Mouse (Mus musculus) regulatory T cell (primary cell): ENCODE data around the gene Ptdss2.

Source experiments
- in situ Hi-C: fragments of 300-600 bp; cut with MboI, MseI; formaldehyde crosslinking; loops from one replicate; pipeline ENCODE4 v1.15.1; 2025; ENCODE audit warnings: high pct_unique_total_duplicates

The Ptdss2 gene

DNA sequence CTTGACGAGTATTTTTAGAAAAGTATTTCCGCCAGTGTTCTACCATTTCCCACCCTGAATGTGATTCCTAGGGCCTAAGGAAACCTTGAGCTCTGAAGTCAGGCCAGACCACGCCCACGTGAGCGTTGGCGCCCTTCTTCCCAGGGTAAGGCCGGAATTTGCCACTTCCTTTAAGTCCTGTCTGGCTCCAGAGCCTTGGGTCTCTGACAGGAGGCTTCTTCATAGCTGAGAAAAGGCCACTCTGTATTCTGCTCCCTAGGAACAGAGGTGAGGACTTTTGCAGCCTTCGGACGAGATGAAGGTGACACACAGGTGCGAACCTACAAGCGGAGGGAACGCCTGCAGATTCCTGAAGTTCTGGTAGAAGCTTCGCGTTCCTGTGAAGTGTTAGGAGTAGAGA is at the start of gene Ptdss2:
Ptdss2 (plus strand) TSS at position 138 of the 400 bp plus-strand sequence.
- in situ Hi-C loops, result no loop called here

DNA sequence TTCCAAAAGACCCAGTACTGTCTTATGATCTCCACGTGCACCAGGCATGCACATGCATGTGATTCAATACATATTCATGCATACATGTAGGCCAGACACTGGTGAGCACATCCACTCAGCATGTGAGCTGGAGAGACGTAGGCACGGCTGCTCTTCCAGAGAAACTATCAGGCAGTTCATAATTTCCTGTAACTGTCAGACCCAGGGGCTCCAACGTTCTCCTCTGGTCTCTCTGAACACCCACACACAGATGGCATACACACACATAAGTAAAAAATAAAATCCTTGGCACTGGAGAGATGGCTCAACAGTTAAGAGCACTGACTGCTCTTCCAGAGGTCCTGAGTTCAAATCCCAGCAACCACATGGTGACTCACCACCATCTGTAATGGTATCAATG is 48.4 kb upstream of the Ptdss2 start:
- in situ Hi-C loops, result no loop called here

DNA sequence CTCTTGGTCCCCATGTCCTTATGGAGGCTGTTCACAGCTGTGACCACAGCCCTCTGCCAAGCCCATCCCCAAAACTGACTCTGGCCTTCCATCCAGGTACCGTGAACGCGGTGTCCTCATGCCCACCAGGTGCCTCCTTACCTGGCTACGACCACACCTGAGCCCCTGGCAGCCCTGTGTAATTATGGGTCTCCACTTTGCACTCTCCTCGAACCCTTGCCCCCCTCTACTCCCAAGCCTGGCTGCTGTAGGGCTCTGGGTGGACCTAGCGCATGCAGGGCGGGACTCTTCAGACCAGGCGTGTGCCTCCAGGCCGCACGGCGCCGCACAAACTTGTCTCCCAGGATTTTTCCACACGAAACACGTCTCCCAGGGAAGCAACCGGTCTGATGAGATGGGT is 44.3 kb upstream of the Ptdss2 start, which contains the start of gene Pkp3:
Pkp3 (plus strand) TSS at position 378 of the 400 bp plus-strand sequence.
- in situ Hi-C loops, result no loop called here

DNA sequence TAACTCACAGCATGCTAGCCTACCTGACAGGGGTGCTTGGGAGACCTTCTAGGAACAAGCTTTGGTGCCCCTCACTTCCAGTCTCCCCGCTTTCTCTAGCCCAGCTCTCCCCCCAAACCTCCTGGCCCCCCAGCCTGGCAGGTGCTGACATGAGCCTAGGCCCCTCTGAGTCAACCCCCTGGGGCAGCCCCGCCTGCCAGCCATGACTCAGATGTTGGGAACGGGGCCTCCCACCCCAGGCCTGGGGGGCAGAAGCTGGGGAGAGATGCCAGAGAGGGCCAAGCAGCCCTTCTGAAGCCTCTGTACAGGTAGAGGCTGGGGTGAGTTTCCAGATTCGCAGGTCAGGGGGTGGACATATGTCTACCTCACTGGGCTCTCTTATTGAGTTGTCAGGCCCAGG is 43.3 kb upstream of the Ptdss2 start:
- in situ Hi-C loops, result no loop called here

DNA sequence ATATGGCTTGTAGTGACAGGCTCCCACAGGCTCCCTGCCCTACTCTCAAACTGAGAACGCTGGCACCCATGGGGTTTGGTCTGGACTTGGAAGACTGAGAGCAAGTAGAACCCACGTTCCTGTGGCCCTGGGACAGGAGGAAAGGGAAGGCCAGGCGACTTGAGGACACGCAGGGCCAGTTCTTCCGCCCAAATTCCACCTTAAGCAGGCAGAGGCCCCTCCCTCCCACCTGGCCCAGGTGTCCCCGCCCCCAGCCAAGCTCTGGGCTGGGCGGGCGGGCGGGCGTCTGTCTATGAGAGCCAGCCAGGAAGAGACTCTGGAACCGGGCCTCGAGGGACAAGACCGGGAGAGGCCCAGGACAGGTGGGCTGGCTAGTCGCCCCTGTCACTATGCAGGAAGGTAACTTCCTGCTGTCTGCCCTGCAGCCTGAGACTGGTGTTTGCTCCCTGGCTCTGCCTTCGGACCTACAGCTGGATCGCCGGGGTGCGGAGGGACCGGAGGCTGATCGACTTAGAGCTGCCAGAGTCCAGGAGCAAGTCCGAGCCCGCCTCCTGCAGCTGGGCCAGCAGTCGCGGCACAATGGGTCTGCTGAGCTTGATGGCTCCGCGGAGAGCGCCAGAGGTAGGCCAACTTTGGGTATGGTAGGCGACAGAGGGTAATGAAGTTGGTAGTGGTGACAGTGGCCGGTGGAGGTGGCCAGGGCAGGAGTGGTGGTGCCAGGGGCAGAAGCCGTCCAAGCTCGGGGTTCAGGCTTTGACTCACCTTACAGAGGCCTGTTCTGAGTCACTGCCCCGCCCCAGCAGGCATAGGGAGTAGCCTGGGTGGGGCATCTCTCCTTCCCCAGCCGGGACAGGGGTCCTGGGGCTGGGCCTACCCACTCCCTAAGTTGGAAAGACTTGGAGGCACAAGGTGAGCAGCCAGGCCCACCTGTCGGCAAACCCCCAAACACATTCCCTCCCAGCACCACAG is 42.4 kb upstream of the Ptdss2 start:
- in situ Hi-C loops, result no loop called here

DNA sequence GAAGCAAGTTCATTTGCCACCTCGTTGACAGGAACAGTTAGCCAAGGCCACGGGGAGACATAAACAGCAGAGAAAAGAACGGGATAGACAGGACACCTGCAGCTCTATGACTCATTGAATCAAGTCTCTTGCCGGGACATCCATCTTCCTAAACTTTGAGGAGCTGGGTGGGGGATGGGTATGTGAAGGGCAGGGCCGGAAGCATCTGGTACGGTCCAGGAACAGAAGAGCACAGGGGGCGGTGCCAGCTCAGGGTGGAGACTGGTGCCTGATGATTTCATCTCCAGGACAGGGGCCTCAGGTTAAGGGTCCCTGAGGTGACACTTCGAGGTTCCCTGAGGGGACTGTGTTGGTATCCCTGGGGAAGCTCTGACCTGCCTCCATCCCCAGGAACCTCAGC is 34.3 kb upstream of the Ptdss2 start:
- in situ Hi-C loops, result loop anchor here (5.0 kb wide), 1 partner anchor 44 kb away; no protein-coding TSS in a partner anchor

DNA sequence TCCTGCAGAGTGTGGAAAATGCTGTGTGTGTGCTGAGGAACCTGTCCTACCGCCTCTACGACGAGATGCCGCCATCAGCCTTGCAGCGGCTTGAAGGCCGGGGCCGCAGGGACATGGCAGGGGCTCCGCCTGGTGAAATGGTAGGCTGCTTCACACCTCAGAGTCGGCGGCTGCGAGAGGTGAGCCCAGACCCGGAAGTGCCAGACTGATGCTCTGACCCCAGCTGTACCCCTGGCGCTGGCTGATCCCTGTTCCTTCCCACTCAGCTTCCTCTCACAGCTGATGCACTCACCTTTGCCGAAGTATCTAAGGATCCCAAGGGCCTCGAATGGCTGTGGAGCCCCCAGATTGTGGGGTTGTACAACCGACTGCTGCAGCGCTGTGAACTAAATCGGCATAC is 33.7 kb upstream of the Ptdss2 start:
- in situ Hi-C loops, result loop anchor here (5.0 kb wide), 1 partner anchor 44 kb away; no protein-coding TSS in a partner anchor

DNA sequence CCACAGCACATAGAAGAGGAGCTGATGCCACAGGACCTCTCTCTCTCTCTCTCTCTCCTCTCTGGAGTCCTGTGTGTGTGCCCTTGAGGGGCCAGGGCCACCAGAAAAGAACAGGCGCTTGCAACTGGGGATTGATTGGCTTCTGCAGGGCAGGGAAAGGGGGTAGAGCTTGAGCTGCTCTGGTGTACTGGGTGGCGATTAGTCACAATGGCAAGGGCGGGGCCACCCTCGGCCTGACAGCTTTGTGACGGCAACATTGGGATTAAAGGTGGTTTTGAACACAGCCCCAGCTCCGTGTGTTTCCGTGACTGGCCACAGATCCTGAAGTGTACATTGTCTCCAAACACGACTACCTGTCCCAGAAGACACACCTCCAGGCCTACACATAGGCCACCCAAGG is 32.0 kb upstream of the Ptdss2 start:
- in situ Hi-C loops, result no loop called here

DNA sequence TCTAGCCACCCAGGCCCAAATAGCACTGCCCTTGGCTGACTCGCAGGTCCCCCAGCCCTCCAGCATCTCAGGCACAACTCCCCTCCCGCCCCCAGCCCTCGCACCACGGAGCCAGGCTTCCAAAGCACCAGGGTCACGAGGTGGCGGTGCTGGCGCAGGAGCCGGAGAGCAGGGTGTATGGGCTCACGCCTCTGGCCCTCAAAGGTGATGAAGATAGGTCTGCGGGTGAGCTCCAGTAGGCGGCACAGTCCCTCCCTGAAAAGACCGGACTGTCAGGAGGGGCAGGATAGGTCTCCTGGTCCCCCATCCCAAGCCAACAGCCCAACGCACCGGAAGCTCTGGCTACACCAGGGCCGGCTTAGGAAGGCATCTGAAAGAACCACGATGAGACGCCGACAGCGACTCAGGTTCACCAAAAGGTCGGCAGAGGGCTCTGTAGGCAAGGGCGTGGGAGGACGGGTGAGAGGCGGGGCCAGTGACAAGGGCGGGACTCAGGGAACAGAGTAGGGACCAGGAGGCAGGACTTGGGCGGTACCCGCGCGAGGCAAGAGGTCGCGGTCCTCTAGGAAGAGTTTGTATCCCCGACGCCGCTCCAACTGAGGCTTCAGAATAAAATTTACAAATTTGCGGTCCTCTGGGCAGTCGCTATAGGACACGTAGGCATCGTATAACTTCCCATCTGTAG is 30.0 kb upstream of the Ptdss2 start:
- in situ Hi-C loops, result no loop called here

DNA sequence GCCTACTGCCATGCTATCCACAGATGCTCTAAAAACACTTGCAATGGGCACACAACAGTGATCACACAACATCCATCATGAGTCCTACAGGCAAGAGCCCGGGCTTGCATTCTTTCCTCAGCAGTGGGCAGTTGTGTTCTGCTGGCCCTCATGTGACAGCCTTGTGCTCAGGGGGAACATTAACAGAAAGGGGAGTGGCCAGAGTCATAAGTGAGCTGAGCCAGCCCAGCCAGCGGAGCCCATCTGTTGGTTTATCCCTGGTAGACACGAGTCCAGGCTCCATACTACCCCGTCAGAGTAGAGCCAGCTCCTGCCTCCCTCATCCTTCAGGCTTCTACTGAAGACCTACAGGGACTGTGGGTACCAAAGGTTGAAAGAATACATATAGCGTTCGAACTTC is 28.2 kb upstream of the Ptdss2 start:
- in situ Hi-C loops, result no loop called here

DNA sequence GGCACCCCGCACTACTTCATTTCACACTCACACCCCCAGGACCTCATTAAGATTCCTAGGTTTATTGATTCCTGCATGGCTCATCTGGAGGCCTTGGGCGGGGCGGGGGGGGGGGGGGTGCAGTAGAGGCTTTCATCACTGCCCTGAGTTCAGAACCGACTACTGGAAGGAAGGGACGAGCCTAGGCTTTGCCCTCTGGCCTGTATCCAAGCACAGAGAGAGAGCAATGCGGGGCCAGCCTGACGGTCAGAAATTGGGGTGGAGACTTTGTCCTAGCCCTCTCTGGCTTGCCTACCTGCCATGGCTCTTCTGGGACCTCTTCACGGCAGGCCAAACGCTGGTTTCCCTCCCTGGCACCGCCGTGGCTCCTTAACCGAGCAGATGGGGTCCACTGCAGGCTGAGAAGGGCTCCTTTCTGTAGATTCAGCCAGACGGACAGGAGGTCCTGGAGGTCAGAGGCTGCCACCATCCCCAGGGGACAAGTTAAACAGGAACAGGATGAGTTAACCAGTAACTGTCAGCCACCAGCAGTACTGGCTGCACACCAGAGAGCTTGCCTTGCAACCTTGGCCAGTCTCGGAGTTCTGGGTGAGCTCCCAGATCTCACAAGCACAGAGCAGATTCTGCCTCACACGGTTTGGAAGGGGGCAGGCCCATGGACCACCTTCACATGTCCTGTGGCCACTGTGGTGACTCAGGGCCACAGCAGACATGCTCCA is 27.5 kb upstream of the Ptdss2 start:
- in situ Hi-C loops, result loop anchor here (5.0 kb wide), 1 partner anchor 78 kb away; the partner anchor contains the start of gene Rnh1

DNA sequence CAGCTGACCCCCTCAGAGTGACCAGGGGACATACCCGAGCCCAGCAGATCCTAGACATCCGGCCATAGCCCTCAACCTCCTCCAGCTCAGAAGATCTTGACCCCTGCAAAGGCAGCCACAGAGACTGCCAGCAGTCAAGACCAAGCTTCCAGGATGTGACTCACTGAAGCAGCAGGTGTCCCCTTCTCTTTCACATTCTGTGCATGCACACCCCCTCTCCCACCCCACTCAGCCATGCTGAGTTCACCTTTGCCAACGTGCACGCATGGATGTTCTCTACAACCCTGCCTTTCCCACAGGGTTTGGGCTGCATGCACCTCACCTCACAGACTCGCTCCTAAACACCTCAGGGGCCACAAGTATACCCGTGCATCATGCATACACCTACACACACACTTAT is 26.2 kb upstream of the Ptdss2 start:
- in situ Hi-C loops, result loop anchor here (5.0 kb wide), 1 partner anchor 76 kb away; the partner anchor contains the start of gene Rnh1

DNA sequence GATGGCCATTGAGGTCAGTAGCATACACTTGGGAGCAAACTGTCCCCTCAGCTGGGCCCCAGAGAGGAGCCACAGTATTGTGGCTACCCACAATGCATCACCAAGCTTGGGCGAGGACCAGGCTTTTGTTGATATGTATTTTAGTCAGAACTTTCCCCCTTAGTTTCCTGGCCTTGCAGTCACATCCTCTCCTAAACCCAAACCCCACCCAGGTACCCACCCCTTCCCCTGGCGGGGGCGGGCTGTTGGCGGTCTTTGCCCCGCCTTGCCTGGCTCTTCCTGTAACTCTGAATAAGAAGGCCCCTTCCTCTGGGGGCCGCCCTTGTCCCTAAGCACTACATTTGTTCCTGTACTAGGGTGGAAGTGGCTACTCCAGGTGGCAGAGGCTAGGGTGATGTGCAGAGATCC is 25.5 kb upstream of the Ptdss2 start:
- in situ Hi-C loops, result loop anchor here (5.0 kb wide), 1 partner anchor 76 kb away; the partner anchor contains the start of gene Rnh1

DNA sequence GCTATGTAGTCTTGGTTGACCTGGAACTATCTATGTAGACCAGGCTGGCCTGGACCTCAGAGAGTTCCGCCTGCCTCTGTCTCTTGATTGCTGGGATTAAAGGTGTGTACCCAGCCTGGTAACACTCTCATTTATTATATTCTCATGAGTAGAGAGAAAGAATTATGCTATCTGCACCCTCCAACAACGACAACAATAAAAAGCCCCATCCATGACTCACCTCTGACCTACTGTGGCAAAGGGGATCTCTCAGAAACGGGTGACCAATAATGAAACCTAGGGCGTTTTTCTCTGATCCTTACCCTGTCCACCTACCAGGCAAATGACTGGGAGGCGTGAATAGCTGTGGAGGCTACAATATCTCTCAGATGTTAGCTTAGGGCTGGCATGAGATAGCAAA is 25.0 kb upstream of the Ptdss2 start:
- in situ Hi-C loops, result loop anchor here (5.0 kb wide), 1 partner anchor 75 kb away; the partner anchor contains the start of gene Rnh1

DNA sequence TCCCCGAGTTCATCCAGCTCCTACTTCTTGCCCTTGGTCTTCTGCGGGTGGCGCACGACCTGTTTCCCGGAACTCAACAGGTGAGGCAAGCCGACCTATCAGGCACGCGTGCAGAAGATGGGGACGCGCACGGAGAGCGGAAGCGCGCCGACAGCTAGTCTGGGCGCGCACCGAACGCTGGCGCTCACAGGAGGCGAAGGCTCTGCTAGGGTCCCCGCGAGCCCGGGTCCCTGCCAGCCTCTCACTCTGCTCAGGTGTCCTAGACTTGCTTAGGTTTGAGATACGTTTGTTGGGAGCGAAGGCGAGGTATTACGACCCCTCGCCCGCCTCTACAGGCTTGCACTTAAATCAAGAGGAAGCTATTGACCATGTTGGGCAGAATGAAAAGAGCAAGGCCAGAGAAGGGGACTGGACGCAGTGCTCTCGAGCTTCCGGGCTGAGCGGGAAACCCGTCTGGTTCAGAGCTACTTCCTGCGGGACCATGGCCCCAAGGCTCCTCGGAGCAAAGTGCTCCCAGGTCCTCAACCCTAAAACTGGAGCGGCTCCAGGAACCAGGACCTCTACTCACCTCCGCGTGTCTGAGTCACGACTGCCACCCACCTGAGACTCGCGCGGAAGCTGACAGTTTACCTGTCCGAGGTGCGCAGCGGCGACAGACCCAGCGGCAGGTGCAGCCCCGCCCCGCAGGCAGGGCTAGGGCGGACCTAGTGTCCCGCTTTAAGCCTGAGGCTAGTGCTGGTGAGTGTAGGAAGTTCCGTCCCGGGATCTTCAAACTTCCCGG is 22.1 kb upstream of the Ptdss2 start, which contains the start of gene Sigirr:
Sigirr (minus strand) TSS at position 662 of the 781 bp plus-strand sequence.
- in situ Hi-C loops, result loop anchor here (5.0 kb wide), 1 partner anchor 72 kb away; the partner anchor contains the start of gene Rnh1

DNA sequence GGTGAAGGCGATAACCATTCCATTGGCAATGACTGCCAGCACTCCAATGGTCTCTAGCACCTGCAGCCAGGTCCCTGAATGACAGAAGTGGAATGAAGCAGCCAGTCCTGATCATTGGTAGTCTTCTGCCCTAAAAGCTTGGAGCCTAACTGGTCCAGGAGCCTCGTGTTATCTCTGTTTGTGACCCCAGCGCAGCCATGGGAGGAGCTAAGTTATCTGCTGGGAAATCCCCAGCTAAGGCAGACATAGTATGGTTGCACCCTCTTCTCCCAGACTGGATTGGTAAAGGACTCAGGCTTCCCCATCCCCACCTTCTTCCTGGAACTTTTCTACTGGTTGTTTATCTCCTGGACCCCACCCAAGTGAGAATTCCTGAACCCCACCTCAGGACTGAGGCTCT is 19.0 kb upstream of the Ptdss2 start:
- in situ Hi-C loops, result no loop called here

DNA sequence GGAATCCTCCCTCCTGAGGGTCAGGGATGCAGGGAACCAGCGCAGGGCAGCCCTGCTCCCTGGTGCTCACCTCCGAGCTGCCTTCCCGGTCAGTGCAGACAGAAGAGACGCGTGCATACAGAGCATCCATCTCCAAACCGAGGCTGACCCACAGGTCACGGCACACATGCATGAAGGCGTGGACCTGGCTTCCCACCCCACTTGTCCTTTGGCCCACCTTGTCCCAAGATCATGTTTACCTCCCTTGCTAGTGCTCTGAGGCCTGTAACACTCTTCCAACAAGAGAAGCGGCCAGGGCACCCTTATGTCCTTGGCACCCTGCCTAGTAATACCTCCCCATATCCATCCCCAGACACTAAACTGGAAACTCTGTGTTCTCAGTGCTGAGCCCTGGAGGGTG is 6.3 kb upstream of the Ptdss2 start:
- in situ Hi-C loops, result no loop called here

DNA sequence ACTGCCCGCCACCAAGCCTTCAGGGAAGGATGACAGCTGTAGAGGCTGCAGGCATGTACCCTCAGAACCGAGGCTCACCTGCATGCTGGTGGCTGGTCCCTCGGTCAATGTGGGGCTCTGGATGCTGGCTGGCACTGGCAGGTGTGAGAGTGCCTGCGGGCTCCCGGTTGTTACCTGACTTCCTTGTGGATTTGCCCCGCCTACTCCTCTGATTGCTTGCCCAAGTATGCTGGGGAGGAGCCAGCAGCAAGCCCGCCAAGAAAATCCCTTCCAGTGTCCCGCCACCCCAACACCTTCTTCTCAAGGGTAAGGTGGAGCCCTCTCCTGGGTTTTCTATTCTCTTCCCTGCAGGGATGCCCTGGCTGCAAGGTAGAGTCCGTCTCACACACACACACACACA is 4.5 kb upstream of the Ptdss2 start, which contains the start of gene Ano9:
Ano9 (minus strand) TSS at position 171 of the 400 bp plus-strand sequence.
- in situ Hi-C loops, result no loop called here

DNA sequence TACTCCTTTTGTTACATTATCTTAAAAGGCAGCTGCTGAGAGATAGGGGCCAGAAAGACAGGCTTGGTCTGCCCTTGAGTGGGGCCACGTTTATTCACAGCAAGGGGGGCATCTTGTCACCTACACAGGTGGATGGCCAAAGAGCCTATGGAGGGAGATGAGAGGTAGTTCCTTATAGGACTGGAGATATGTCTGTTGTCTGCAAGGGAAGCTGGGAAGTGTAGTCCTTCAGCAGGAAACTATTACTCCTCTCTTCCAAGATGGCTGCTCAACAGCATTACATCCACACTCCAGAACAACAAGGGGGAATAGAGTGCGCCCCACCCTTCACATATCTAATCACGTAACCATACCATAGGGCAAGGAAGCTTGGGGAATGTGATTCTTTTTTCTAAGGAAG is 2.7 kb upstream of the Ptdss2 start:
- in situ Hi-C loops, result no loop called here

DNA sequence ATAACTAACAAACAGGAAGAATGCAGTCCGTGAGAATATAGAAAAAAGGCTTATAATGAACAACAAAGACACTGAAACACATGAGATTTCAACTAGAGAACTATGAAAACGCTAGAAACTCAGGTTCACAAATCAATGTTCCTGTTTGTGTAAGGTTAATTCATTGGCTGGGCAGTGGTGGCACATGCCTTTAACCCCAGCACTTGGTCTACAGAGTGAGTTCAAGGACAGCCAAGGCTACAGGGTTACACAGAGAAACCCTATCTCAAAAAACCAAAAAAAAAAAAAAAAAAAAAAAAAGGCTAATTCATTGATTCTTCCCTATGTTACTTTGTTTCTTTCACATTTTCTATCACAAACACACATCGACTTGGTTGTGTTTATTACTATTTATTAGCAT is 1.6 kb upstream of the Ptdss2 start:
- in situ Hi-C loops, result no loop called here
